Mouse (Mus musculus): Measurements from ENCODE around the gene 4933428G20Rik. TPM values are rescaled to one million over a fixed set of nuclear protein-coding genes. Genes with fewer than 3 reads are reported as not detected.

The 4933428G20Rik gene
- polyA plus RNA-seq, 1 experiment from 2014 or later, result 0.20 TPM

GRCm38 (mm10) chr11:97451625-97452024, 48.5 kb downstream of the 4933428G20Rik start:
- 96% methylated on average over 15 of the region's 15 CpGs for WGBS
- Histone ChIP-seq H3K27ac (ENCODE audit: low read depth, low read length) (no peak overlapping the region), H3K27me3 (ENCODE audit: control insufficient read depth, insufficient read depth, low read length) (no peaks in the 10 kb centered on the region), H3K9ac (ENCODE audit: low read depth, low read length) (peak overlapping the region; percentile 11; the same call in 1 of the 2 replicates), H3K9me3 (ENCODE audit: control insufficient read depth, low read length) (no peaks in the 10 kb centered on the region), H3K36me3 (ENCODE audit: control insufficient read depth, insufficient read depth, low read length) (no peaks in the 10 kb centered on the region), H3K4me3 (ENCODE audit: low read depth, low read length) (no peak overlapping the region), H3K4me2 (replicated peaks; ENCODE audit: low read depth, low read length) (no peak overlapping the region), H3K4me1 (replicated peaks; ENCODE audit: control insufficient read depth, insufficient read depth, low read length) (0 out of 2 replicates have a peak, but pooled peaks cover 2% of the 10 kb centered on the region)
- DNase-seq (ENCODE audit: low spot score), result no peak
- ATAC-seq (ENCODE audit: low FRiP score), result no peak

GRCm38 (mm10) chr11:97450305-97450922, 49.7 kb downstream of the 4933428G20Rik start:
- H3K4me2 ChIP-seq (replicated peaks; ENCODE audit: low read depth, low read length), result peak overlapping the region; percentile 53
- peak overlapping the region; percentile 64 for H3K9ac ChIP-seq (ENCODE audit: low read depth, low read length)
- H3K27ac ChIP-seq (ENCODE audit: low read depth, low read length), result no peak overlapping the region
- peak overlapping the region; percentile 49 for H3K4me3 ChIP-seq (ENCODE audit: low read depth, low read length)
- DNase-seq (ENCODE audit: low spot score), result no peak
- peak; percentile 17; the same call in 1 of the 2 replicates for ATAC-seq (ENCODE audit: low FRiP score)
- no peaks in the 10 kb centered on the region for H3K27me3 ChIP-seq (ENCODE audit: control insufficient read depth, insufficient read depth, low read length)
- 0 out of 2 replicates have a peak, but pooled peaks cover 5% of the 10 kb centered on the region for H3K4me1 ChIP-seq (replicated peaks; ENCODE audit: control insufficient read depth, insufficient read depth, low read length)
- 34% methylated on average over 10 of the region's 10 CpGs for WGBS
- no peaks in the 10 kb centered on the region for H3K9me3 ChIP-seq (ENCODE audit: control insufficient read depth, low read length)
- no peaks in the 10 kb centered on the region for H3K36me3 ChIP-seq (ENCODE audit: control insufficient read depth, insufficient read depth, low read length)

DNA sequence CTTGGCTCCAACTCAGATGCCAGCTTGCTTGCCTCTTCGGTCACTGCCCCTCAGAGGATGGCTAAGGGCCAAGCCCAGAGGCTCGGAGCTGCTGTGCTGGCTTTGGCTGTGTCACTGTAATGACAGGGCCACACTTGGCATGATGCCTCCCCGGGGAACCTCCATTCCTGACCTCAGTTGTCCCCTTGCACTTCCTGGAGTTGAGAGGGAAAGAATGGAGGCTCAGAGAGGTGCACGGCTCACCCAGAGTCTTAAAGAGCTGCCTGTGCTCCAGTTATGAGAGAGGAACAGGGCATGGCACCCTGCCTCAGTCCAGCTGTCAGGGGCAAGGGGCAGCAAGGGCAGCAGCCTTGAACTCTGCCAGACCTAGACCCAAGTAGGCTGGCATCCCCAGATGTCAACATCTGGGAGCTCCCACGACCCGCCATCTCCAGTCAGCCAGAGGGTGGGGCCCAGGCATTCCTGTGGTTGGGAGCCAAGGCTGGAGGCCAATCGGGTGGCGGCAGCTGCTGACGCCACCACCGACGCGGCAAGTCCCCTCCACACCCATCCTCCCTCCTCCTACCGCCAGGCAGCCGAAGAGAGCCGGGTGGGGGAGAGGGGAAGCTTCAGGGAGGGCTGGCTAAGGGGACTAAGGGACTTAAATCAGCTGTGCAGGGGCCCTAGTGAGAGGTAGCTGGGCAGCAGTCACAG, 50.4 kb downstream of the 4933428G20Rik start:
- 14% methylated on average over 15 of the region's 15 CpGs for WGBS

GRCm38 (mm10) chr11:97448611-97449394, 51.3 kb downstream of the 4933428G20Rik start:
- Histone ChIP-seq H3K9me3 (ENCODE audit: control insufficient read depth, low read length) (no peaks in the 10 kb centered on the region), H3K4me3 (ENCODE audit: low read depth, low read length) (no peak overlapping the region), H3K27ac (ENCODE audit: low read depth, low read length) (no peak overlapping the region), H3K4me1 (replicated peaks; ENCODE audit: control insufficient read depth, insufficient read depth, low read length) (0 out of 2 replicates have a peak, but pooled peaks cover 5% of the 10 kb centered on the region), H3K4me2 (replicated peaks; ENCODE audit: low read depth, low read length) (no peak overlapping the region), H3K27me3 (ENCODE audit: control insufficient read depth, insufficient read depth, low read length) (no peaks in the 10 kb centered on the region; the same call in 1 of the 2 replicates), H3K9ac (ENCODE audit: low read depth, low read length) (no peak overlapping the region), H3K36me3 (ENCODE audit: control insufficient read depth, insufficient read depth, low read length) (no peaks in the 10 kb centered on the region)
- no peak for DNase-seq (ENCODE audit: low spot score)
- 93% methylated on average over 11 of the region's 11 CpGs for WGBS
- no peak for ATAC-seq (ENCODE audit: low FRiP score)

More for the DNA sequence above, 50.4 kb downstream of the 4933428G20Rik start:
- Histone ChIP-seq H3K4me3 (ENCODE audit: low read depth, low read length) (peak overlapping the region; percentile 49), H3K9ac (ENCODE audit: low read depth, low read length) (peak overlapping the region; percentile 64), H3K36me3 (ENCODE audit: control insufficient read depth, insufficient read depth, low read length) (no peaks in the 10 kb centered on the region), H3K4me2 (replicated peaks; ENCODE audit: low read depth, low read length) (peak overlapping the region; percentile 53), H3K27me3 (ENCODE audit: control insufficient read depth, insufficient read depth, low read length) (no peaks in the 10 kb centered on the region), H3K27ac (ENCODE audit: low read depth, low read length) (no peak overlapping the region), H3K9me3 (ENCODE audit: control insufficient read depth, low read length) (no peaks in the 10 kb centered on the region), H3K4me1 (replicated peaks; ENCODE audit: control insufficient read depth, insufficient read depth, low read length) (0 out of 2 replicates have a peak, but pooled peaks cover 5% of the 10 kb centered on the region)
- peak; percentile 77 for DNase-seq (ENCODE audit: low spot score)
- ATAC-seq (ENCODE audit: low FRiP score), result peak; percentile 77

DNA sequence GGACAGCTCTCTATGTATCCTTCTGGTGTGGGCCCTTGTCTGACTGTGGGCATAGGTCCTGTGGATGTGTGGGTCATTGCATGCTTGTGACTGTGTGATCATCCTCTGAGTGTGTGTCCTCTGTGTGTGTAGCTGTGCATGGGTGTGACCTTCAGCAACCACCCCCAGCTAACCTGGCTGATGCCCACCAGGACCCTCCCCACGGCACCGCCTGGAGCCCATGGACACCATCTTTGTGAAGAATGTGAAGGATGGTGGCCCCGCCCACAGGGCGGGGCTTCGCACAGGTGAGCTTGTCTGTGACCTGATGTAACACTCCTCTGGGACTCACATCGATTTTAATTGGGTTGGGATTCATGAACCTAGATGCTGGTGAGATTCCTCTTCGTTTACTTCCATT, 52.2 kb downstream of the 4933428G20Rik start:
- ATAC-seq (ENCODE audit: low FRiP score) (no peak), DNase-seq (ENCODE audit: low spot score) (no peak)
- Histone ChIP-seq H3K4me2 (replicated peaks; ENCODE audit: low read depth, low read length) (no peak overlapping the region), H3K9me3 (ENCODE audit: control insufficient read depth, low read length) (no peaks in the 10 kb centered on the region), H3K27ac (ENCODE audit: low read depth, low read length) (no peak overlapping the region), H3K4me3 (ENCODE audit: low read depth, low read length) (no peak overlapping the region), H3K36me3 (ENCODE audit: control insufficient read depth, insufficient read depth, low read length) (no peaks in the 10 kb centered on the region), H3K4me1 (replicated peaks; ENCODE audit: control insufficient read depth, insufficient read depth, low read length) (0 out of 2 replicates have a peak, but pooled peaks cover 5% of the 10 kb centered on the region), H3K27me3 (ENCODE audit: control insufficient read depth, insufficient read depth, low read length) (no peaks in the 10 kb centered on the region; the same call in 1 of the 2 replicates), H3K9ac (ENCODE audit: low read depth, low read length) (no peak overlapping the region)
- 86% methylated on average over 7 of the region's 7 CpGs for WGBS

GRCm38 (mm10) chr11:97445999-97446511, 54.1 kb downstream of the 4933428G20Rik start:
- 0 out of 2 replicates have a peak overlapping the region, but pooled peaks have one; percentile 33 for H3K27ac ChIP-seq (ENCODE audit: low read depth, low read length)
- H3K4me1 ChIP-seq (replicated peaks; ENCODE audit: control insufficient read depth, insufficient read depth, low read length), result 0 out of 2 replicates have a peak, but pooled peaks cover 5% of the 10 kb centered on the region
- DNase-seq (ENCODE audit: low spot score), result no peak
- H3K27me3 ChIP-seq (ENCODE audit: control insufficient read depth, insufficient read depth, low read length), result peaks cover 8% of the 10 kb centered on the region
- no peak for ATAC-seq (ENCODE audit: low FRiP score)
- WGBS, result 53% methylated on average over 4 of the region's 4 CpGs
- H3K4me3 ChIP-seq (ENCODE audit: low read depth, low read length), result no peak overlapping the region
- no peaks in the 10 kb centered on the region for H3K9me3 ChIP-seq (ENCODE audit: control insufficient read depth, low read length)
- no peak overlapping the region for H3K4me2 ChIP-seq (replicated peaks; ENCODE audit: low read depth, low read length)
- no peaks in the 10 kb centered on the region for H3K36me3 ChIP-seq (ENCODE audit: control insufficient read depth, insufficient read depth, low read length)
- H3K9ac ChIP-seq (ENCODE audit: low read depth, low read length), result no peak overlapping the region

GRCm38 (mm10) chr11:97445596-97445995, 54.5 kb downstream of the 4933428G20Rik start:
- H3K4me2 ChIP-seq (replicated peaks; ENCODE audit: low read depth, low read length), result no peak overlapping the region
- no peak overlapping the region for H3K4me3 ChIP-seq (ENCODE audit: low read depth, low read length)
- no peaks in the 10 kb centered on the region for H3K36me3 ChIP-seq (ENCODE audit: control insufficient read depth, insufficient read depth, low read length)
- DNase-seq (ENCODE audit: low spot score) (no peak), ATAC-seq (ENCODE audit: low FRiP score) (no peak)
- H3K27ac ChIP-seq (ENCODE audit: low read depth, low read length), result peak overlapping the region; percentile 33; the same call in 1 of the 2 replicates
- H3K27me3 ChIP-seq (ENCODE audit: control insufficient read depth, insufficient read depth, low read length), result peaks cover 13% of the 10 kb centered on the region
- peaks cover 5% of the 10 kb centered on the region; the same call in 1 of the 2 replicates for H3K4me1 ChIP-seq (replicated peaks; ENCODE audit: control insufficient read depth, insufficient read depth, low read length)
- WGBS, result 69% methylated on average over 6 of the region's 6 CpGs
- H3K9me3 ChIP-seq (ENCODE audit: control insufficient read depth, low read length), result no peaks in the 10 kb centered on the region
- no peak overlapping the region for H3K9ac ChIP-seq (ENCODE audit: low read depth, low read length)
